Mouse (Mus musculus) adrenal gland, adult 18-20 months (tissue): Measurements from ENCODE around the gene Spata25. TPM values are rescaled to one million over a fixed set of nuclear protein-coding genes. Genes with fewer than 3 reads are reported as not detected.
A peak's percentile ranks its signal among the peaks of the same experiment; 100 is the strongest.
"Not testable (repeated sequence)": the region's sequence is repeated elsewhere in the genome, so short reads cannot be mapped to it uniquely, and the experiment has no call there.

Experiments used
- DNase-seq, 2 experiments: peaks; one replicate each; pipeline ENCODE4 v3.0.0; 2021 to 2022; ENCODE audit warnings: low spot score in 2 of 2
- long read RNA-seq, 2 experiments: library from polyadenylated mRNA; stranded (forward); transcript quantifications; one replicate each; pipeline ENCODE4 v2.0.0; 2021
- total RNA-seq, 2 experiments: library from RNA; stranded (reverse); gene quantifications; 1 replicate in 1 of 2; 2 replicates in 1 of 2; pipeline ENCODE4 v1.2.3; 2021

Spata25 gene
- total RNA-seq: not detected
- long read RNA-seq, experiment 1: 0 reads
- long read RNA-seq, experiment 2: 0 reads

DNA sequence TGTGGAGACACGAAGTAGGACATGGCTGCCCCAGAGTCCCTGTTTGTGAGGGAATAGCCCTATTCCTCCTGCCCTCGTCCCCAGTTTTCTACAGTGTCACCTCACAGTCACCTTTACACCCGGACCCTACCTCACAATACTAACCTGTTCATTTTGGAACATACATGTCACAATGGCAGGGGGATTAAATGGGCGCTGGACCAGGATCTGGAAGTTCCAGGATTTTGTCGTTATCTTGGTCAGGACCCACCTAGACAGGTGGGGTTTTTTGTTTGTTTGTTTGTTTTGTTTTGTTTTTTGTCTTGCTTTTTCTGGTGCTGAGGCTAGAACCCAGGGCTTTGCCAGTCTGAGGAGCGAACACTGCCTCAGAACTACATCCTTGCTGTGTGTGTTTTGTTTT lies at the start of gene Spata25:
Gene Spata25, minus strand, starts transcription at position 101 of the 400 bp plus-strand sequence.
- DNase-seq: no peak

GRCm38 (mm10) chr2:164877376-164878215 lies 49.3 kb upstream of the Spata25 start:
- not testable (repeated sequence) for DNase-seq

DNA sequence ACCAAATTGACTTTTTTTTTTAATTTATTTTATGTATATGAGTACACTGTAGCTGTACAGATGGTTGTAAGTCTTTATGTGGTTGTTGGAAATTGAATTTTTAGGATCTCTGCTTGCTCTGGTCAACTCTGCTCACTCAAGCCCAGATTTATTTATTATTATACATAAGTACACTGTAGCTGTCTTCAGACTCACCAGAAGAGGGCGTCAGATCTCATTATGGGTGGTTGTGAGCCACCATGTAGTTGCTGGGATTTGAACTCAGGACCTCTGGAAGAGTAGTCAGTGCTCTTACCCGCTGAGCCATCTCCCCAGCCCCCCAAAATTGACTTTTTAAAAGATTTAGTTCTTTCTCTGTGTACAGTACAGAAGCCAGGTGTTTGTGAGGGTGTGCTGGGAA lies 47.3 kb upstream of the Spata25 start:
- not testable (repeated sequence) for DNase-seq

DNA sequence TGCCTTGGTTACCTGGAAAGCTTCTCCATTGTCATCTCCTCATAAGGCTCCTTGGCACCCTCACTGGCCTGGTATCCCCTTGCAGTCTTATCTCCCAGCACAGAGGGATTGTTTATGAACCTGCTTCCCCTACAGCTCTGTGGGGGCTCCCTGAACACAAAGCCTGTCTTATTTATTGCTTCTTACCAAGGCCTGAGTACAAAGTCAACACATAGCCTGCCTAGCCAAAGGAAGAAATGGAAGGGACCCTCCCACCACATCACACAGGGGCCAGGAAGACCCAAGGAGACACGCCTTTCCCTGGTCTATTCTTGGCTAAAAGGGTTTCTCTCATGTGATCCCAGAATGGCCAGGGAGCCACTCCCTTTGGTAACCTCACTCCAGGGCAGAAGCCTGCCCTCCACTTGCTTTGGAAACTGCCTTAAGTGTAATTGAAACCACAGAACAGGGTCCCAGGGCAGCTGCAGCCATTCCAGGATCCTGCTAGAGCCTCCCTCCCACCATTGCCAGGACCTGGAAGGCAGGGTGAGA lies 46.0 kb upstream of the Spata25 start:
- DNase-seq: no peak

DNA sequence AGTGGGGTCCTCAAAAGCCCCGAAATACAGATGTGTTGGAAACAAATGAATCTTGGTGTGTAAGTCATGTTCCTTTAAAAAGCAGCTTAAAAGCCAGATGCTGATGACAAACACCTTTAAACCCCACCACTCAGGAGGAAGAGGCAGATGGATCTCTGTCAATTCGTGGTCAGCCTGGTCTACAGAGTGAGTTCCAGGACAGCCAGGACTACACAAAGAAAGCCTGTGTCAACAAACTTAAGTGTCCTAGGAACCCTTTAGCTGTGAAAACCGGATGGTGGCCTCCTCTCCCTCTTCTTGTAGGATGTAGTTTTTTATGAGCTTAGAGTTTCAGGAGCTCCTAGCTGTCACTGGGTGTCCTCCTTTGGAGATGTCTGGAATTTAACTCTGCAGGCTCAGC lies 45.3 kb upstream of the Spata25 start:
- no peak for DNase-seq

GRCm38 (mm10) chr2:164871602-164872303 lies 43.4 kb upstream of the Spata25 start:
- no peak for DNase-seq

DNA sequence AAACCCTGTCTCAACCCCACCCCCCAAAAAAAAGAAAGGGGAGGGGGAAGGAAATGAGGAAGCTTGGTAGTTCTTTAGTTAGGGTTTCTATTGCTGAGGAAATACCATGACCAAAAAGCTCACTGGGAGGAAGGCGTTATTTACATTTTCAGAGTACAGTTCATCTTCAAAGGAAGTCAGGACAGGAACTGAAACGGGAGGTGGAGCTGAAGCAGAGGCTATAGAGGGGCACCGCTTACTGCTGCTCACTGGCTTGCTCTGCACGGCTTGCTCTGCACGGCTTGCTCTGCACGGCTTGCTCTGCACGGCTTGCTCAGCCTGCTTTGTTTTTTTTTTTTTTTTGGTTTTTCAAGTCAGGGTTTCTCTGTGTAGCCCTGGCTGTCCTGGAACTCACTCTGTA lies 40.2 kb upstream of the Spata25 start:
- DNase-seq: no peak

- DNase-seq: no peak
Measured at GRCm38 (mm10) chr2:164867566-164867965, 39.2 kb upstream of the Spata25 start.

DNA sequence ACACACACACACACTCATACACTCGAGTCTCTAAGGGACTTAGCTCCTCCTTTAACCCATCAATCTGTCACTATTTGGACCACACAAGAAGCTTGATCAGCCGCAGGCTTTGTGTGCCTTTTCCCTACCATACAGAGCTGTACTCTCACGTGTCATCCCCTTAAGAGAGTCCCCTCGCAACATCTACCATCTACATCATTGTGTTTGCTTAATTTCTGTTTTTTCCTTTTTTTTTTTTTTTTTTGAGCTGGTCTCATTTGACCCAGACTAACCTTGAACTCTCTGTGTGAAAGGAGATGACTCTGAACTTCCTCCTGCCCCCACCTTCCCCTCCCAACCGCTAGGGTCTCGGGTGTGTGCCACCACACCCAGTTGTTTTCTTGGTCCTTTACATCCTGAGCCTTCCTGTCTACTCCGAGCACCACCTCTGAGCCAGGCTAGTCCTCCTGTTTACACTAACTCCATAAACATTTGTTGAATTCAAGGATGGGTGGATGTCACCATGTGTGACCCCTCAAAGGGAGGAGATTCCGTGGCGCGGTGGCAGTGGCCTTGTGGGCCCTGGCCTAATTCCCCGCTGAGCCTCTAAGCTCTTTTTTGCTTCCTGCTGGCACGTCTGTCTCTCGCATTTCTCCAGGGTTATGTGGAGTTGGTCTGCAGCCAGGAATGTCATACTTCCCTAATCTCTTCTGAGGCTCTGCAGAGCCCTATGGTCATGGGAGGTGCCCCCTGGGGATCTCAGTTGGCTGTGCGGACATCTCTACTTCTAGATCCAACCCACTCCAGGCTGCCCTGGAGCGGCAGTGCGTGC lies 38.6 kb upstream of the Spata25 start:
- DNase-seq: peak; percentile 51 to 52

- DNase-seq: no peak
Measured at GRCm38 (mm10) chr2:164864593-164864992, 36.3 kb upstream of the Spata25 start.

DNA sequence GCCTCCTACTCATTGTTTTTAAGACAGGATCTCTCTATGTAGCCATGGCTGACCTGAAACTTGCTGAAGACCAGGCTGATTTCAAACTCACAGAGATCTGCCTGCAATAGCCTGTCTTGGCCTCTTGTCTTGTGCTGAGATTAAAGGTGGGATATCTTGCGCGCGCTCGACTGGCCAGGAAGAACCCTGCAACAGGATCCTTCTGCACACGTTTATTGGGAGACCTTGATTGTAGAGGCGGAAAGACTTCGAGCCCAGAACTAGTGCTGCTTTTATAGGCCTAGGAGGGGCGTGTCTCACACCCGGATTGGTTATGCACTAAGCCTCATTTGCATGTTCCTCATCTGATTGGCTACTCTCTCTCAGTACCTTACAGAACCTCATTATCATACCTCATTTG lies 35.1 kb upstream of the Spata25 start:
- not testable (repeated sequence) for DNase-seq

- DNase-seq: peak in 1 of 2 experiments; percentile 41
Measured at GRCm38 (mm10) chr2:164862179-164862861, 34.0 kb upstream of the Spata25 start.

GRCm38 (mm10) chr2:164861094-164861493 lies 32.8 kb upstream of the Spata25 start:
- no peak for DNase-seq

DNA sequence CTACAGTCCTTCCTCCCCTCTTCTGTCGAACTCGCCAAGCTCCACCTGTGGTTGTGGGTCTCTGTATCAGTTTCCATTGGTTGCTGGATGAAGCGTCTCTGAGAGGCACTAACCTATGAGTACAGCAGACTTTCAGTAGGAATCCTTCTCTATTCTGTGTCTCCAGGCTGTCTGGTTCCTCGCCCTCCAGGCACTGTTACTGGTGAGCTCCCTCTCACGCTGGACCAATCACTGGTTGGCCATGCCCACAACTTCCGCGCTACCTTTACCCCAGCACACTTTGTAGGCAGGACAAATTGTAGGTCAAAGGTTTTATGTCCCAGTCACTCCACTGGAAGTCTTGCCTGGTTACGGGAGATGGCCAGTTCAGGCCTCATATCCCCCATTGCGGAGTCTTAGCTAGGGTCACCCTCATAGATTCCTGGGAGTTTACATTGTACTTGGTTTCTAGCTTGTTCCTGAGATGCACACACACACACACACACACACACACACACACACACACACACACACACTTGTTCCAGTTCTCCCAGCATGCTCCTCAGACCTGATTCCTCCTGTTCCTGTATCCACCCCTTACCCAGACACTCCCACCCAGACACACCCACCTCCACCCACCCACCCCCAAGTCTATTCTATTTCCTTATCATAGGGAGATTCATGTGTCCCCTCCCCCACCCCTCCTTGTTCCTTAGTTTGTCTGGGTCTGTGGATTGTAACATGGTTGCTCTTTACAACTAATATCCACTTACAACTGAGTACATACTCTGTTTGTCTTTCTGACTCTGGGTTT lies 31.5 kb upstream of the Spata25 start:
- DNase-seq: no peak

DNA sequence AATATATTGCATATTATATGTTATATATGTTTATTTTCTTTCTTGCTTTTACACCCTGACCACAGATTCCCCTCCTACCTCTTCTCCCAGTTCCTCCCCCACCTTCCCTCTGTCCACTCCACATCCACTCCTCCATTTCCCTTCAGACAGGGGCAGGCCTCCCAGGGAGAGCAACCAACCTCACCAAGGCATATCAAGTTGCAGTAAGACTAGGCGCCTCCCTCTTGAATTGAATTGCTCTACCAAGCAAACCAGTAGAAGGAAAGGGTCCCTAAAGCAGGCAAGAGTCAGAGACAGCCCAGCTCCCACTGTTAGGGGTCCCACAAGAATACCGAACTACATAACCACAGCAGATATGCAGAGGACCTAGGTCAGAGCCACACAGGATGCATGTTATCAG lies 30.8 kb upstream of the Spata25 start:
- no peak for DNase-seq

DNA sequence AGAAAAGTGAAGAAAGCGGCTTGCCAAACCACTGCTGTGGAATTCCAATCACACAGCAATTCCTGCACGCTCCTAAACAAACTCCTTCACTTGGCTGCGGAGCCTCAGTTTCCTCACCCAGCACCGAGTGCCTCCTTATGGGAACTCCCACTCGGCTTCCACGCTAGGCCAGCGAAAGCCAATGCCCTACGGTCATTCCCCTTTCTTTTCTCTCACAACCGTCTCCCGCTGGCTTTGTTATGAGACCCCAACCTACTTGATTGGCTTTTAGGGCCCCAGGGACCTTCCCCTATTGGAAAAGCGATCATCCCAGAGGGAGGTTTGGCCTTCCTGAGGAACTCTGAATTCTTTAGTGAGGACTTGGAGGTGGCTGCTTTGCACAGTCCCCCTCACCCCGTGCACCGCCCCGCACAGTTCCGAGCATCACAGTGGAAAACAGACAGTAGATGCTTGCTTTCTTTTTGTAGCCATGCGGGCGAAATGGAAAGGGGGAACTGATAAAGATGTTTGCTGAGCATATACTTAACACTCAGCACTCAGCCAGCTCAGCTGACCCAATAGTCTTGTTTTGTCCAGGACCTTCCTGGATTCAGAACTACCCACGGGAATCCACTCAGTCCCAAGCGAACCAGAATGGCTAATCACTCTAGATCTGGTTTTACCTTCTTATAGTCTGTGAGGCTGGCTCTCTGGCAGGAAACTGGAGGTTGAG lies 29.7 kb upstream of the Spata25 start:
- DNase-seq: no peak

DNA sequence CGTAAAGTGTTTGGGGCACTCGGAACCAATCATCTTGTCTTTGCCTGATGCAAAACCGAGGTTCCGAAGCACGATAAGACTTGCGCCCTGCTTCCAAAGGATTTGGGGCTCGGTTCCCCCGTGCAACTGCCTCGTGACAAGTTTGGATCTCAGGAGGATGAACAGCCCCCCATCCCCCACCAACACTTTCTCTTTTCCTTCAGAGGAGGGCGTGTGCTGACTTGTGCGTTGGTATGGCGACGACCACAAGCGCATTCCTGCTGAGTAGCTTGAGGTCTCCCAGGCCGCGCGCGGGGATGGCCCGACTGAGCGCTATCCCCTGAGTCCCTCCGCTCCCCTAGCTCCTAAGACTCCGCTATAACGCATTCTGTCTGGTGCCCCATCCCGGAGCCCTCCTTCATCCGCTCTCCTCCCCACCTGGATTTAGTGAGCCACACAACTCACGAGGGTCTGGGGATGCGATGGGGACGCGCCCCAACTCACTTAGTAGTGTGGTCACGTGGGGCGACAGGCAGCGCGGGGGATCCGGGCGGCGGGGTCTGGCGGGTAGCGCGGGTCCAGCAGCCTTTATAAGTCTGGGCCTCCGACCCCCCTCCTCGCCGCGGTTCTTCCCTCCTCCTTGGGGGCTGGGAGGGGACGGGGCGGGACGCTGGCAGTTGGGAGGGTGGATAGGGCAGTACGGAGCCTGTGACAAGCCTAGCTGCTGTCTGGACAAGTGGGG lies 28.9 kb upstream of the Spata25 start, which contains the start of gene Pltp:
Gene Pltp, minus strand, starts transcription at position 611 of the 721 bp plus-strand sequence.
- peak in 1 of 2 experiments; percentile 52 for DNase-seq
